Mouse (Mus musculus): Measurements from ENCODE around the gene Bend4. TPM values are rescaled to one million over a fixed set of nuclear protein-coding genes. Genes with fewer than 3 reads are reported as not detected.

Gene Bend4
- polyA plus RNA-seq (2014; fragmentation: Illumina TruSeq; extraction: RNeasy Lipid Tissue Mini Kit (QIAGEN cat#74804)): 9.7 TPM

GRCm38 (mm10) chr5:67427443-67428360, at the start of gene Bend4:
Gene Bend4, minus strand, starts transcription at chr5:67428310.

Other genes starting within 250 kb of the Bend4 start
- gene Tmem33, start 167.7 kb downstream of the Bend4 start, polyA plus RNA-seq (2014; fragmentation: Illumina TruSeq; extraction: RNeasy Lipid Tissue Mini Kit (QIAGEN cat#74804)): 245 TPM
- gene Slc30a9, start 121.4 kb downstream of the Bend4 start, polyA plus RNA-seq (2014; fragmentation: Illumina TruSeq; extraction: RNeasy Lipid Tissue Mini Kit (QIAGEN cat#74804)): 239 TPM
- 1.4 TPM for gene Shisa3, start 179.6 kb upstream of the Bend4 start, polyA plus RNA-seq (2014; fragmentation: Illumina TruSeq; extraction: RNeasy Lipid Tissue Mini Kit (QIAGEN cat#74804))